Mouse (Mus musculus): ENCODE measurements around the gene Fam20b. TPM values are rescaled to one million over a fixed set of nuclear protein-coding genes. Genes with fewer than 3 reads are reported as not detected.
A peak's percentile ranks its signal among the peaks of the same experiment; 100 is the strongest.

The Fam20b gene
- total RNA-seq, 2 experiments from 2014 or later: 63.2 to 65.0 TPM

DNA sequence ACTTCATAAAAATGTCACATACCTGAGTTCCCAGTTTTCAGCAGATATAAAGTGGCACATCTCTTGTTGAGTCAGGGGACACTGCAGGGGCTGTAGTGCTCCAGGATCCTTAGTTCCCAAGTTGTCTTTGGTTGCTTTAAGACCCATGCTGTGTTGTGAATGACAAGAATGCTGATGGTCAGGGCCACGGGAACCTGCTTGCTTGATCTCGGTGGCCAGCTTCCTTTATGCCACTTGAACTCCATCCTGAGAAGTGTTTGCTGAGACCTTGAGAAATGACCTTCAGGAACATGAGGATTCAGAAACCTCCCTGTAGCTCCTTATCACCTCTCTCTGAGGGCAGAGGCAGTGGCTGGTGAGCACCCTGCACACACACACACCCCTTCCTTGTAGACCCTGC, 70.2 kb downstream of the Fam20b start:
- intact Hi-C loops (cut with DNase I): no loop called here
- DNase-seq (ENCODE audit: extremely low spot score in 1 of 2, low spot score in 2 of 2): peak in 1 of 2 experiments; percentile 4

DNA sequence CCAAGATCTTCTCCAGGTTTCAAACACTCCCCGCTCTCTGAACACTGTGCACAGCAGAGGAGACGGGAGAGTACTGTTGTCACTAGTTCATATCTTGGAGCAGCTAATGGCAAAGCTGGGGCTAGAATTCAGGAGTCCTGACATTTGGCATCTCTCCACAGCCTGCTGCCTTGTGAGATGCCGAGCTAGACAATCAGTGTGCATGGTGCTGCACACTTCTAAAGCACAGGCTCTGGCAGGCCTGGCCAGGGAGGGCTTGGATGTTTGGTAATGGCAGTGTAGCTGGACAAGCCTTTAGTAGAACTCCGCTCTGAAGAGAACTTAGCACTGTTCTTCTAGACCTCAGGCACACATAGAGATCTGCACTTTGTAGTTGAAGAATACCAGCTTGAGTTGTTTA, 72.9 kb downstream of the Fam20b start:
- DNase-seq (ENCODE audit: extremely low spot score in 1 of 2, low spot score in 2 of 2): no peak
- intact Hi-C loops (cut with DNase I): no loop called here

DNA sequence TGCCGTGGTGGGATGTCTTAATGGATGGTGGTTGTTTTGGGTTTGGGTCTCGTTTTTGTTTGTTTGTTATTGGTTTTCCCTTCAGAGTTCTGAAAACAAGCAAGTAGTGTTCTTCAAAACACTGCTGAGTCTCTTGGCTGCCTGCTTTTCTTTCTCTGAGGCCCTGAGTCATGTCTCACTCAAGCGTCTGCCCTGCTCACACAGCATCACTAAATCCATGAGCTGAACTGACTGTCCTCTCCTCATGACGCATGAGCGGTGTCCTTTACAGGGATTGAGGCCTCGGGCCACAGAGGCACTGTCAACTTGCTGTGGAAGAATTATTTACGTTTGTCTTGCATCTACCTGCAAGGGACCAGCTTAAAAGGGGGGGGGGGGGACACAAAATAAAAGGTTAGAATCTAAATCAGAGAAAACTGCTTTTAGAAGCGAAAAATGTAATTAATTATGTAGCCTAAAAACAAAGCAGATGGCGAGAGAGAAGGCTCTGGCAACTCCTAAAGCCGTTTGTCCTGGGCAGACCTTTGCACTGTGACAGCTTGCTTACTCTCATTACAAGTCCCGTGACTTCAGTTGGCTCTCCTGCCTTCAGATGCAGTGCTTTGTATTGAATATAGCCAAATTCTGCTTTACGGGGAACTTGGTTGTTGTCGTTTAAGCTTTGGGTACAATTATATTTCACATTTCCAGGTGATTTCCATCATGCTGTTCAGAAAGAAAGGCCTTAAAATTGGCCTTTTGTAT, 73.9 kb downstream of the Fam20b start:
- DNase-seq (ENCODE audit: extremely low spot score in 1 of 2, low spot score in 2 of 2): no peak
- intact Hi-C loops (cut with DNase I): no loop called here

DNA sequence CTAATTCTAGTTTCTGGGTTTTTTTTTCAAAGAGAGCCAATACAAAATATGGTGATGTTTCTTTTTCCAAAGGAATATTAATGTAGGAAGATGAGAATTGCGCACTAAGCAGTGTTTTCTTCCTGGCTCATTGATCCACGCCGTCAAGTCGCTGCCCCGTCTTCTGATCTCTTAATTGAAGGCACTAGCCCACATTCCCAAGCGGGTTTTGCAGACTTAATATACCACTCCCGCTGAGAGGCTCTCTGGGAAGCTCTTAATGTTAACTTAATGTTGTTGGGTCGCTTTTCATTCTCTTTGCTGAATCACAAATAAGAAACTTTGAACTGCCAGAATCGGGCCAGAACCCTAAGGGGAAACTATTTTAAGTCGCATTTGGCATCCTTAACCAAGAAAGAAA, 74.8 kb downstream of the Fam20b start:
- DNase-seq (ENCODE audit: extremely low spot score in 1 of 2, low spot score in 2 of 2): no peak
- intact Hi-C loops (cut with DNase I): no loop called here

DNA sequence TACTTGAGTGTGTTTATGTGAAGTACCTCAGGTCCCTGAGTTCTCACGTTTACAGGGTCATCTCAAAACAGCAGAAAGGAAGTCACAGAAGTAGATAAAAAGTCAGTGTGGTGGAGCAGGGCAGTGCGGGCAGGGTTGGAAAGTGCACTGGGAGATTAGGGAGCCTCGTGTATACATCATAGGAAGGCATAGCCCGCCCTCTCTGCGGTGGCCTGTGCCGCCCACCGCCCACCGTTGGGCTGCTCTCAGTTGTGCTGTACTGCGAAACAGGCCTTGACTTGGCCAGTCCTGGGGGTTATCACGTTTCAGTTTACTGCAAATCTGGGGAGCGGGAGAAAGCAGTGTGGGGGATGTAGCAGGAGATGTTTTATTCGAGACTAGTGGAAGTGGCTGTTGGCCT, 76.1 kb downstream of the Fam20b start:
- no peak for DNase-seq (ENCODE audit: extremely low spot score in 1 of 2, low spot score in 2 of 2)
- intact Hi-C loops (cut with DNase I): no loop called here

DNA sequence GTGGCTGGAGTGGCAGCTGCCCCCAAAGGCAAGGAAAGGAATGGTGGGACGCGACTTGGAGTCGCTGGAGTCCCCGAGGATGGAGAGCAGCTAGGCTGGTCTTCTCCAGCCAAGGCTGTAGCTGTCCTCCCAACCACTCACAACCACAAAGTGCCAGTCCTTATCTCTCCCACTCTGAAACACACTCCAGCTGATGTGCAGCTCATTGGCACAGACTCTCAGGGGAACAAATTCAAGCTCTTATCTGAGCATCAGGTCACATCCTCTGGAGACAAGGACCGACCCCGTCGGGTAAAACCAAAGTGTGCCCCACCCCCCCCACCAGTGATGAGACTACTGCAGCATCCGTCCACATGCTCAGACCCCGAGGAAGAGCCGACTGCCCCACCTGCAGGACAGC, 77.1 kb downstream of the Fam20b start:
- intact Hi-C loops (cut with DNase I): no loop called here
- DNase-seq (ENCODE audit: extremely low spot score in 1 of 2, low spot score in 2 of 2): no peak

DNA sequence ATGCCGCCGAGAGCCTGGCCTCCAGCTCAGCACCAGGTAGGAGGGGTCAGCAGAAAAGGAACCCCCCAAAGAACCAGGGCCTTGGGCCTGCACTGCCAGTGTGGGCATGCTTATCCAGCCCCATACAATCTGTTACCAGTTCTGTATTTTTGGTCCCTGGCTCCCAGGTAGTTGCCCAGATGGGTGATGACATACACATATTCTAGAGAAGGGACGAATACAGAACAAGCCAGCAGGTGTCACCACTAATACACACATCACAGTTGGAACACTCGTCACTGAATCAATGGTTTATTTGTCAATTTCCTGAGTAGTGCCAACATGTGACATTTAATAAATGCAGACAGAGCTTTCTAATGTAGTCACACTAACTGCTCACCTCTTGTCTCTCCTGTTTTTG, 78.3 kb downstream of the Fam20b start:
- intact Hi-C loops (cut with DNase I): no loop called here
- DNase-seq (ENCODE audit: extremely low spot score in 1 of 2, low spot score in 2 of 2): no peak

DNA sequence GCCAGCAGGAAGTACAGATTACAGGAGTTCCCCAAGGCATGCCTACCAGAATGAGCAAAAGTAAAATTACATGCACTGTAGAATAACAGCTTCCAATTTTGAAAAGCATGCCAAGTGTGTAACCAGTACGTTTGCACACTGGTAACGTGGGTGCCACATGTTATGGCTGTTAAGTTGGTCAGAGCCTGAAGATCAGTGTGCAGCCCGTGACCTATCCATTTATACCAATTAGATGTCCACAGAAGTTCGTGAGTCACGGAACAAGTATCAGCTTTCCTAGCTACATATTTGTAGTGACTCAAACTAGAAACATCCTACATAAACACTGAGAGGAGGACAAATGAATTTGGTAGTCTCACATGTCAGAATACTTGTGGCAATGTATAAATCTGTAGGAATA, 79.4 kb downstream of the Fam20b start:
- intact Hi-C loops (cut with DNase I): loop anchor here (10.0 kb wide), 1 partner anchor 215 kb away; the partner anchor contains the start of gene Axdnd1
- DNase-seq (ENCODE audit: extremely low spot score in 1 of 2, low spot score in 2 of 2): no peak

DNA sequence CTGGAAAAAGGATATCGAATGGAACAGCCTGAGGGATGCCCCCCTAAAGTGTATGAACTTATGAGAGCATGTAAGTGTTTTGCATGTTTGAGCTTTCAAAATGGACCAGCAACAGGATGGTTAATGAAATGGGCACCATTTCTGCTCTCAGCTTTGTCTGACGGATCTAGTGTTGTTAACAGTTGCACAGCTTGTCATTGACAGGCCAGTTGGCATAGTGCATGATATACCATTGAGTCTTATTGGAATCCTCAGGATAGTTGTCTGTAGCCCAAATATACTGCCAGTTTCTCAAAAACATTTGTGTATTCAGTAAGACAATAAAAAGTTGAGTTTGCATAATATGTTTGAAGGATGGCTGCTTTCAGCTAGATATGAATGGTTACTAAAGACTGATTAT, 83.7 kb downstream of the Fam20b start:
- no peak for DNase-seq (ENCODE audit: extremely low spot score in 1 of 2, low spot score in 2 of 2)
- intact Hi-C loops (cut with DNase I): loop anchor here (10.0 kb wide), 1 partner anchor 210 kb away; the partner anchor contains the start of gene Axdnd1

DNA sequence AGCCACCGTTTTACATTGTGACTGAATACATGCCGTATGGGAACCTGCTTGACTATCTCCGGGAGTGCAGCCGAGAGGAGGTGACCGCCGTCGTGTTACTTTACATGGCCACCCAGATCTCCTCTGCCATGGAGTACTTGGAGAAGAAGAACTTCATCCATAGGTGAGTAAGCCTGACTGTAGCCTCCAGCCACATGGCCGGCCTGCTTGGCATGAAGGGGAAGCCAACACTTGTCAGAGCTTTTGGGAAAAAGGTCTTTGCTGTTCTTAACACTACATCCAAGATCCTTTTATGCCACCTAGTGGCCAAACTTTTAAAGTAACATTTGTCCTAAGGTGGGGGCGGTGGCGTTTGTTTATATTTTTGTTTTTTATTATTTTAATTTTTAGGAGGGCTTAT, 85.8 kb downstream of the Fam20b start:
- DNase-seq (ENCODE audit: extremely low spot score in 1 of 2, low spot score in 2 of 2): no peak
- intact Hi-C loops (cut with DNase I): loop anchor here (5.0 to 10.0 kb wide), 3 partner anchors 51 to 208 kb away; partner anchors contain the start of genes Abl2 and Axdnd1

DNA sequence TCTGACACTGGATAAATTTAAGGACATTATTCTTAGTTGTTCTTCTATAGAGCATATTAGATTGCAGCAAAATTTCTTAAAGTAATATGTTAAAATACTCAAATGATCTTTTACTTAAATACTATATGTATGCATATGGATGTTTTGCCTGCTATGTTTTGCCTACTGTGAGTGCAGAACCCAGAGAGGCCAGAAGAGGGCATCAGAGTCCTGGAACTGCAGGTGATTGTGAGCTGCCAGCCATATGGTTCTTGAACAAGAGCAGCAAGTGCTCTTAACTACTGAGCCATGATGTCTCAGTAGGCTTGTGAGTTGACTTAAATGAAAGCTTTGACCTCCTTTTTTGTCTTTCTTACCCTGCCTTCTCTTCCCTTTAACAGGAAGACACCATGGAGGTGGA, 87.9 kb downstream of the Fam20b start:
- no peak for DNase-seq (ENCODE audit: extremely low spot score in 1 of 2, low spot score in 2 of 2)
- intact Hi-C loops (cut with DNase I): loop anchor here (5.0 to 10.0 kb wide), 3 partner anchors 49 to 206 kb away; partner anchors contain the start of genes Abl2 and Axdnd1

DNA sequence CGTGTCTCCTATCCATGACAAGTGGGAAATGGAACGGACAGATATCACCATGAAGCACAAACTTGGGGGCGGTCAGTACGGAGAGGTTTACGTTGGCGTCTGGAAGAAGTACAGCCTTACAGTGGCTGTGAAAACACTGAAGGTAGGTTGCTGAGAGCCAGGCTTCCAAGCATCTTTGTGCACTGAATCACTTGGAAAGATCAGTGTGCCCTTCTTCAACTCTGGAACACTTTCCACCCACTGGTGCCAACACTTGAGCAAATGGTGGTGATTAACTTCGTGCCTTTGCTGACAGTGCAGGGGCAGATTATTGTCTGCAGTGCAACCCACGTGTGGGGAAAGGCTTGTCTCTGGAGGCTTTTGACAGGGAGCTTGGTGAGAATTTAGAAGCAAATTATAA, 88.9 kb downstream of the Fam20b start:
- no peak for DNase-seq (ENCODE audit: extremely low spot score in 1 of 2, low spot score in 2 of 2)
- intact Hi-C loops (cut with DNase I): loop anchor here (5.0 to 10.0 kb wide), 3 partner anchors 48 to 205 kb away; partner anchors contain the start of genes Abl2 and Axdnd1

Other genes starting within 250 kb of the Fam20b start
- 10 to 100 TPM; 26.0 to 33.8 TPM for gene Soat1, start 244.8 kb downstream of the Fam20b start, total RNA-seq (2021)
- gene Gm10031, start 195.1 kb downstream of the Fam20b start, total RNA-seq (2021): 10 to 100 TPM; 49.6 to 54.0 TPM
- gene Abl2, start 160.3 kb downstream of the Fam20b start, total RNA-seq (2021): 10 to 100 TPM; 55.6 to 58.8 TPM
- gene Tor3a, start 44.7 kb downstream of the Fam20b start, total RNA-seq (2021): 1 to 10 TPM; 4.1 to 5.0 TPM
- 1 to 10 TPM in 1 of 2 experiments, under 1 TPM in 1; 0.81 to 1.0 TPM for gene Angptl1, start 119.5 kb upstream of the Fam20b start, total RNA-seq (2021)
- 10 to 100 TPM; 55.7 to 58.3 TPM for gene Ralgps2, start 220.5 kb upstream of the Fam20b start, total RNA-seq (2021)